Mouse (Mus musculus) ES-E14 (cell line): ENCODE data around the gene Zfp248. TPM values are rescaled to one million over a fixed set of nuclear protein-coding genes. Genes with fewer than 3 reads are reported as not detected.
A peak's percentile ranks its signal among the peaks of the same experiment; 100 is the strongest.

Source experiments
- DNase-seq: peaks from one replicate; pipeline ENCODE4 v3.0.0-alpha.2; 2013; ENCODE audit warnings: low read depth, low spot score
- H3K27ac ChIP-seq: 2 replicates; pipeline ENCODE4 v1.5.1; 2012; ENCODE audit warnings: low read depth, mild to moderate bottlenecking, low read length, moderate library complexity, mixed read lengths; ENCODE audit not compliant: poor library complexity, insufficient read depth, severe bottlenecking
- H3K36me3 ChIP-seq: 2 replicates; pipeline ENCODE4 v1.6.1; 2012; ENCODE audit warnings: mild to moderate bottlenecking, low read length, moderate library complexity, mixed read lengths; ENCODE audit not compliant: control insufficient read depth, poor library complexity, insufficient read depth, severe bottlenecking
- H3K4me1 ChIP-seq, 2 experiments: fragments of 150-350 bp in 1 of 2; sonication (generic) in 1 of 2; 2 replicates each; pipeline ENCODE4 v1.6.1; 2012; ENCODE audit warnings: low read length in 2 of 2, mild to moderate bottlenecking in 1 of 2, mixed read lengths in 1 of 2; ENCODE audit not compliant: control insufficient read depth in 2 of 2, insufficient read depth in 2 of 2, poor library complexity in 1 of 2
- H3K4me3 ChIP-seq, 2 experiments: fragments of 150-350 bp in 1 of 2; sonication (generic) in 1 of 2; 2 replicates each; pipeline ENCODE4 v1.5.1; 2012; ENCODE audit warnings: low read length in 2 of 2, low read depth in 1 of 2, mild to moderate bottlenecking in 1 of 2, mixed read lengths in 1 of 2; ENCODE audit not compliant: insufficient read depth in 1 of 2, poor library complexity in 1 of 2, severe bottlenecking in 1 of 2
- H3K9ac ChIP-seq: 2 replicates; pipeline ENCODE4 v1.6.1; 2012; ENCODE audit warnings: low read depth, mild to moderate bottlenecking, low read length, mixed read lengths; ENCODE audit not compliant: poor library complexity, insufficient read depth, severe bottlenecking
- H3K9me3 ChIP-seq: fragments of 150-350 bp; sonication (generic); 2 replicates; pipeline ENCODE4 v1.6.1; 2012; ENCODE audit warnings: low read depth, mild to moderate bottlenecking, low read length; ENCODE audit not compliant: control insufficient read depth, insufficient read depth
- CHD2 ChIP-seq: IDR thresholded peaks from 2 replicates; pipeline ENCODE4 v1.6.1; 2014; ENCODE audit warnings: mild to moderate bottlenecking, low read depth, low read length, inconsistent platforms
- HCFC1 ChIP-seq: IDR thresholded peaks from 2 replicates; pipeline ENCODE4 v1.6.1; 2012; ENCODE audit warnings: low read length, inconsistent platforms, borderline replicate concordance; ENCODE audit not compliant: insufficient read depth
- MAFK ChIP-seq: IDR thresholded peaks from 2 replicates; pipeline ENCODE4 v1.6.1; 2014; ENCODE audit warnings: mild to moderate bottlenecking, low read depth, low read length, inconsistent platforms; ENCODE audit not compliant: insufficient read depth
- ZC3H11A ChIP-seq: IDR thresholded peaks from 2 replicates; pipeline ENCODE4 v1.6.1; 2012; ENCODE audit warnings: low read depth, mild to moderate bottlenecking, inconsistent platforms, low read length, borderline replicate concordance
- ZNF384 ChIP-seq: IDR thresholded peaks from 2 replicates; pipeline ENCODE4 v1.6.1; 2012; ENCODE audit warnings: low read depth, low read length, inconsistent platforms
- in situ Hi-C, 2 experiments: fragments of 600-800 bp; cut with MboI; formaldehyde crosslinking; loops; one replicate each; pipeline ENCODE4 v1.15.1; 2025; ENCODE audit warnings: low sequenced_read_pairs in 2 of 2, inconsistent platforms in 1 of 2; ENCODE audit not compliant: unreplicated experiment in 2 of 2
- total RNA-seq: library from RNA; depleted of rRNA; stranded (reverse); fragments of 300-350 nt; gene quantifications from 2 replicates; pipeline ENCODE4 v1.2.3, GENCODE M21; 2012

The Zfp248 gene
- total RNA-seq, 1 experiment, result 2.8 TPM

DNA sequence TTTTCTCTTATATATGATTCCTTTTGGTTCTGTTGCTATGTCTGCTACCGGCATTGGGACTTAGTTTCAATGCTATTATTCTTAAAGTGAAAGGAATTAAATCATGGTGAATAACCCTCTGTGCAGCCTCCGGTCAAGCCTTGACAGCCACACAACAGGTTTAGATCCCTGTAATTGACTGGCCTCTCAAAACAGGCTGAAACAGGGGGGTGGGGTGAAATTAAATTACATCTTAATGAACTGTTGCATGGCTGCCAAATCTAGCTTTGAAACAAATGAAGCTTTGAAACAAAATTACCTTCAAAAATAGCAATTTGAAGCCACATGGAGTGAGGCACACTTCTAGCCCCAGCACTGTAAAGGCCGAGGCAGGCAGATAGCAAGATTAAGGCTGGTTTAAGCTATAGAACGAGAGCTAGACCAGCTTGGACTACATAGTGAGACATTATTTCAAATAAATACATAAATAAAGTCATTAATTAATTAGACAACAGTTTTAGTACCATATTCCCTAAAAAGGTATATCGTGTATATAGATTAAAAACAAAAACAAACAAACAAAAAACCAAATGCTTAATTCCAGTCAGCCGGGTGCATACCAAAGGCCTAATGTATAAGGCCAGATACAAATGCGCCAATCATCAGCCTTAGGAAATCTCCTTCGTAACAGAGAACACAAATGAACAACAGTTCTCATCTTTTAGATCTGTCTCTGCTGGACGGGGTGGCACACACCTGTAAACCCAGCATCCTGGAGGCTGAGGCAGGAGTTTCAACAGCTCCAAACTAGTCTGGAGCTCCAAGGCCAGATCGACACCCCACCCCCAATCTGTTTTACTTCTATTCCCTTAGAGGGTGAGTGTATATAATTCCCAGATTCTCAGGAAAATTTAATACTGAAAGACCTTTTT is 22.8 kb upstream of the Zfp248 start:
- Histone ChIP-seq H3K36me3 (no peaks in the 10 kb centered on the region), H3K9ac (no peak overlapping the region), H3K4me3 (no peak overlapping the region; a peak in 1 of 4 replicates), H3K4me1 (no peaks in the 10 kb centered on the region), H3K27ac (no peak overlapping the region), H3K9me3 (no peaks in the 10 kb centered on the region)
- no peak for TF ChIP-seq ZC3H11A
- no peak for TF ChIP-seq ZNF384
- TF ChIP-seq HCFC1, result no peak
- TF ChIP-seq MAFK, result no peak
- no peak for TF ChIP-seq CHD2
- no peak for DNase-seq
- in situ Hi-C loops, result no loop called here

DNA sequence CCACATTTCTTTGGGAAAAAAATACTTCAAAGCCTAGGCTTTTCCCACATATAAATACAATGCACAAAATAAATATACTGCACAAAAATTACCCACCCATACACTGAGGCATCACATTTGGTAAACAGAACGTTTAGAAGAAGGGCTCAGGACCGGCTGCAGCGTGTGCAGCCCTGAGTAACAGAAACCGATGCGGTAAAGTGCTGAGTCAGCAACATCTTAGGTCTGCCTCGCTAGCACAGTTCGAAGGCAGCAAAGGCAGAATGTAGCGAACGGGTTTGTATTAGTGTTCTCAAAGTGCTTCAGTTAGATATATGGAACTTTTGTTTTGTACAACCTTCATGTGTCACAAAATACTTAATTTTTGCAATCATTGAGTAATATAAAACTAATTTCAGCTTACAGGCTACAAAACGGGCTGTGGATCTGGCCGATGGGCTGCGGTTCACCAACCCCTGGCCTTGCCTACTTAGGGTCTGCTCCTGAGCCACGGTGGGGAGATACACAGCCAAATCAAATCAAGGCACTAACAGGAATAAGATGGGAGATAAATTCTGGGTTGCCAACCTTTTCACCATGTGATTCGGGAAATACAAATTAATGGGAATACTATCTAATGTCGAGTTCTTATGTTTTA is 6.9 kb upstream of the Zfp248 start:
- in situ Hi-C loops, result no loop called here
- Histone ChIP-seq H3K9me3 (no peaks in the 10 kb centered on the region), H3K36me3 (no peaks in the 10 kb centered on the region), H3K4me3 (no peak overlapping the region), H3K4me1 (no peaks in the 10 kb centered on the region), H3K27ac (no peak overlapping the region), H3K9ac (no peak overlapping the region)
- no peak for DNase-seq
- TF ChIP-seq MAFK, result peak; percentile 100
- no peak for TF ChIP-seq ZNF384

DNA sequence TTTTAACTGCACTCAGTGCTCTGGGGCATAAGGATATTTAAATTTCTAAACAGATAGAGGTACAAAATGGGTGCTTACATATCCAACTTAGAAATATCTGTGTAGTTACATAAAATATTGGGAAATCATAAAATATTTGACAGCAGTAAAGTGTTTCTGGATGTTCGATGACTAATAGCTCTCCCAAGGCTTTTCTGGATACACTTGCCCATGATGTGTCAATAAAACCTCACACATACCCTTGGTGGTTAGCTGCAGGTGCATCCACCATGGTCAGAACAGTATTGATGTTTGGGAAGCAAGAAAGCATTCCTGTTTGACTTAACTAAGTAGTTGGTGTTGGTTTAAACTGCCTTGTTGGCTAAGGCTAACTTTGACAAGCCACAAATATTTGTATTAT is 2.4 kb upstream of the Zfp248 start:
- peaks cover 0 to 2% of the 10 kb centered on the region in 2 experiments; a peak in 1 of 4 replicates for H3K4me1 ChIP-seq
- no peak overlapping the region for H3K4me3 ChIP-seq
- TF ChIP-seq ZNF384, result no peak
- no peak for TF ChIP-seq HCFC1
- TF ChIP-seq ZC3H11A, result no peak
- TF ChIP-seq CHD2, result no peak
- TF ChIP-seq MAFK, result no peak
- in situ Hi-C loops, result no loop called here
- no peaks in the 10 kb centered on the region for H3K9me3 ChIP-seq
- H3K36me3 ChIP-seq, result no peaks in the 10 kb centered on the region
- no peak for DNase-seq
- no peak overlapping the region for H3K9ac ChIP-seq
- H3K27ac ChIP-seq, result no peak overlapping the region

DNA sequence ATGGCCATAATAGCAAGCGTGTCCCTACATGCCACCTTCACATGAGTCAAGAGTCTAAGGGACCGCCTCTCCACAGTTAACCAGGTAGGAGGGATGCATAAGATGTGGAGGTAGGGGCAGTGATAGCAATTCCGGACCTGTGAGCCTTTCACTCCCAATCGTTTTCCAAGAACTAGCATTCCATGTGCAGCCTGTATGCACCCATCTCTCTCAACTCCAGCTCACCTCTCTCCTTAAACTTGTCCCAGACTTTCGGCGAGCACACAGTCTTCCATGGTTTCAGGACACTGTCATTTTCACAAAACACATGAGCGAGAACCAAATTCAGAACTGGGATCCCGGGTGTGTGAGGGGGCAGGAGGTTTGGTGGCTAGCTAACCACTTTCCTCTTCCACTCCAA is 876 bp downstream of the Zfp248 start:
- in situ Hi-C loops, result no loop called here
- Histone ChIP-seq H3K27ac (no peak overlapping the region), H3K36me3 (no peaks in the 10 kb centered on the region), H3K9ac (peak overlapping the region; percentile 30; the same call in 1 of the 2 replicates), H3K9me3 (no peaks in the 10 kb centered on the region), H3K4me1 (peaks cover 0 to 2% of the 10 kb centered on the region in 2 experiments; a peak in 1 of 4 replicates), H3K4me3 (peak overlapping the region; percentile 65 to 78; a peak in 3 of 4 replicates)
- no peak for TF ChIP-seq ZNF384
- TF ChIP-seq CHD2, result no peak
- TF ChIP-seq ZC3H11A, result no peak
- no peak for TF ChIP-seq MAFK
- TF ChIP-seq HCFC1, result no peak
- DNase-seq, result no peak
